Mouse (Mus musculus) cerebral cortex, adult 2 months (tissue): ENCODE measurements around the gene Ttc7b.

Source experiments
- WGBS: fragments of 180-500 bp; shearing (Covaris S2); methylation state at CpG from one replicate; pipeline ENCODE4 v1.1.7; 2018; 5-methylcytosine and 5-hydroxymethylcytosine counted together

The Ttc7b gene

GRCm38 (mm10) chr12:100331806-100332205, 188.8 kb downstream of the Ttc7b start:
- WGBS, result 92% methylated on average over 6 of the region's 6 CpGs

- 58% methylated on average over 8 of the region's 8 CpGs for WGBS
Measured at GRCm38 (mm10) chr12:100330234-100330633, 190.4 kb downstream of the Ttc7b start.

- WGBS, result 50% methylated on average over 4 of the region's 4 CpGs
Measured at GRCm38 (mm10) chr12:100328998-100329397, 191.6 kb downstream of the Ttc7b start.

- 36% methylated on average over 9 of the region's 9 CpGs for WGBS
Measured at GRCm38 (mm10) chr12:100328557-100328956, 192.1 kb downstream of the Ttc7b start.

GRCm38 (mm10) chr12:100326732-100327131, 193.9 kb downstream of the Ttc7b start:
- 57% methylated on average over 2 of the region's 2 CpGs for WGBS

GRCm38 (mm10) chr12:100325618-100326017, 195.0 kb downstream of the Ttc7b start:
- 75% methylated on average over 4 of the region's 4 CpGs for WGBS

GRCm38 (mm10) chr12:100325212-100325611, 195.4 kb downstream of the Ttc7b start:
- whole genome bisulfite sequencing, result 82% methylated on average over 8 of the region's 8 CpGs

- 71% methylated on average over 2 of the region's 2 CpGs for WGBS
Measured at GRCm38 (mm10) chr12:100323641-100324040, 197.0 kb downstream of the Ttc7b start.

GRCm38 (mm10) chr12:100322225-100322624, 198.4 kb downstream of the Ttc7b start:
- 75% methylated on average over 2 of the region's 2 CpGs for WGBS

GRCm38 (mm10) chr12:100321545-100321944, 199.1 kb downstream of the Ttc7b start:
- WGBS, result 61% methylated on average over 4 of the region's 4 CpGs

- 84% methylated on average over 4 of the region's 4 CpGs for WGBS
Measured at GRCm38 (mm10) chr12:100319746-100320145, 200.9 kb downstream of the Ttc7b start.

- 55% methylated on average over 3 of the region's 3 CpGs for WGBS
Measured at GRCm38 (mm10) chr12:100317936-100318335, 202.7 kb downstream of the Ttc7b start.

GRCm38 (mm10) chr12:100316094-100316493, 204.5 kb downstream of the Ttc7b start:
- 25% methylated on average over 9 of the region's 9 CpGs for WGBS

GRCm38 (mm10) chr12:100315119-100315885, 205.3 kb downstream of the Ttc7b start:
- WGBS, result 29% methylated on average over 8 of the region's 8 CpGs

- WGBS, result 47% methylated on average over 12 of the region's 12 CpGs
Measured at GRCm38 (mm10) chr12:100313785-100314375, 206.7 kb downstream of the Ttc7b start.

- WGBS, result 52% methylated on average over 6 of the region's 6 CpGs
Measured at GRCm38 (mm10) chr12:100313209-100313608, 207.4 kb downstream of the Ttc7b start.

- 37% methylated on average over 6 of the region's 6 CpGs for WGBS
Measured at GRCm38 (mm10) chr12:100310471-100311392, 209.9 kb downstream of the Ttc7b start.

- 30% methylated on average over 4 of the region's 4 CpGs for WGBS
Measured at GRCm38 (mm10) chr12:100309201-100309600, 211.4 kb downstream of the Ttc7b start.

GRCm38 (mm10) chr12:100307501-100308260, 212.9 kb downstream of the Ttc7b start:
- WGBS, result 45% methylated on average over 8 of the region's 8 CpGs

GRCm38 (mm10) chr12:100306336-100306735, 214.3 kb downstream of the Ttc7b start:
- 70% methylated on average over 1 of the region's 1 CpGs for WGBS

GRCm38 (mm10) chr12:100305051-100305673, 215.5 kb downstream of the Ttc7b start:
- 58% methylated on average over 4 of the region's 4 CpGs for WGBS
